Mouse (Mus musculus) left cerebral cortex, postnatal 25 days (tissue): ENCODE results near the gene Sohlh2. TPM values are rescaled to one million over a fixed set of nuclear protein-coding genes. Genes with fewer than 3 reads are reported as not detected.

Experiments
- microRNA-seq, 2 experiments: library from miRNA; unstranded; fragments of <30 nt; microRNA quantifications; one replicate each; pipeline ENCODE4 v1.2.0; 2022
- total RNA-seq, 2 experiments: library from RNA; stranded (reverse); gene quantifications; 2 replicates each; pipeline ENCODE4 v1.2.3; 2021

Gene Sohlh2
- total RNA-seq, 2 experiments from 2014 or later: not detected

Small RNA genes lying within 50 kb of the gene (microRNA-seq; reads per million reads assigned to microRNA genes)
- 0 reads per million in 2 experiments for gene Gm22029

Other genes with a start within 250 kb of the Sohlh2 start
- gene Ccna1, start 126.5 kb upstream of the Sohlh2 start, total RNA-seq: 1 to 10 TPM; 1.7 to 2.0 TPM
- 10 to 100 TPM; 25.2 to 31.6 TPM for gene Spg20, start 69.9 kb upstream of the Sohlh2 start, total RNA-seq
- under 1 TPM in 1 of 2 experiments, not detected in 1; 0.23 TPM for gene Ccdc169, start 44.7 kb upstream of the Sohlh2 start, total RNA-seq
- gene Dclk1, start 60.3 kb downstream of the Sohlh2 start, total RNA-seq: 1,000 to 10,000 TPM; 1,039 to 1,049 TPM